ENCODE assay signal across 10 mouse cellular contexts in genomic region chr10:42346179-42346877, GRCm38 (mm10).
A peak's percentile ranks its signal among the peaks of the same experiment; 100 is the strongest.
DNase-seq lines count a peak whose midpoint lies in the region; ATAC-seq lines count a peak whose summit lies in the region.
"Had no signal": no experiment of that assay in that cellular context is flagged by ENCODE, and none has a peak within 500 bp of the region (broad histone marks: within the 10 kb centered on the region; RNA-seq: fewer than 3 reads in every experiment).

No protein-coding gene starts in this region.

- H3K9me3 ChIP-seq in embryonic facial prominence, embryonic 12.5 days = no peaks in the 10 kb centered on the region
- H3K9me3 ChIP-seq in hindbrain, embryonic 11.5 days (ENCODE audit: control insufficient read depth, low read length) = no peaks in the 10 kb centered on the region
- no peaks in the 10 kb centered on the region for H3K9me3 ChIP-seq in midbrain, embryonic 14.5 days (ENCODE audit: control insufficient read depth, low read length)

- no peak overlapping the region for H3K9ac ChIP-seq in embryonic facial prominence, embryonic 12.5 days
- no peak overlapping the region for H3K9ac ChIP-seq in hindbrain, embryonic 11.5 days (ENCODE audit: low read depth, low read length)
- H3K9ac ChIP-seq in midbrain, embryonic 14.5 days (replicated peaks; ENCODE audit: low read length) = no peak overlapping the region

- DNase-seq in kidney, postnatal 14 days = peak; percentile 5
- DNase-seq in kidney, postnatal 10 days = no peak
- peak; percentile 30 for DNase-seq in hindbrain, embryonic 11.5 days (ENCODE audit: low spot score)
- DNase-seq in midbrain, embryonic 14.5 days = peak; percentile 39
- no peak for DNase-seq in left cerebral cortex, adult 9 months (ENCODE audit: low spot score in 2 of 2)
- no peak for DNase-seq in testis, postnatal 10 days (ENCODE audit: low spot score)
- DNase-seq in layer of hippocampus, postnatal 25 days (ENCODE audit: extremely low spot score in 1 of 2, low spot score in 1 of 2) = no peak
- DNase-seq: cerebellum, postnatal 25 days; lung, postnatal 4 days had no signal

- H3K4me2 ChIP-seq in embryonic facial prominence, embryonic 12.5 days (replicated peaks) = no peak overlapping the region
- H3K4me2 ChIP-seq in hindbrain, embryonic 11.5 days (replicated peaks; ENCODE audit: low read depth, low read length) = no peak overlapping the region
- no peak overlapping the region for H3K4me2 ChIP-seq in midbrain, embryonic 14.5 days (ENCODE audit: low read length)

- H3K27me3 ChIP-seq in embryonic facial prominence, embryonic 12.5 days = no peaks in the 10 kb centered on the region
- no peaks in the 10 kb centered on the region for H3K27me3 ChIP-seq in hindbrain, embryonic 11.5 days (ENCODE audit: control insufficient read depth, insufficient read depth, low read length)
- no peaks in the 10 kb centered on the region for H3K27me3 ChIP-seq in midbrain, embryonic 14.5 days (ENCODE audit: control insufficient read depth, insufficient read depth, low read length)

- H3K4me3 ChIP-seq in embryonic facial prominence, embryonic 12.5 days = no peak overlapping the region
- H3K4me3 ChIP-seq in hindbrain, embryonic 11.5 days (ENCODE audit: low read depth, low read length) = no peak overlapping the region
- H3K4me3 ChIP-seq in midbrain, embryonic 14.5 days (replicated peaks; ENCODE audit: low read depth, low read length) = no peak overlapping the region

- peaks cover 8% of the 10 kb centered on the region; the same call in 1 of the 2 replicates for H3K4me1 ChIP-seq in embryonic facial prominence, embryonic 12.5 days
- peaks cover 4% of the 10 kb centered on the region; the same call in 1 of the 2 replicates for H3K4me1 ChIP-seq in hindbrain, embryonic 11.5 days (replicated peaks; ENCODE audit: control insufficient read depth, insufficient read depth, low read length)
- H3K4me1 ChIP-seq in midbrain, embryonic 14.5 days (ENCODE audit: control insufficient read depth, insufficient read depth, low read length) = 0 out of 2 replicates have a peak, but pooled peaks cover 3% of the 10 kb centered on the region

- H3K27ac ChIP-seq in embryonic facial prominence, embryonic 12.5 days = peak overlapping the region; percentile 80
- H3K27ac ChIP-seq in hindbrain, embryonic 11.5 days (ENCODE audit: low read depth, low read length) = no peak overlapping the region
- H3K27ac ChIP-seq in midbrain, embryonic 14.5 days (replicated peaks; ENCODE audit: low read depth, low read length) = no peak overlapping the region

- peak; percentile 15; the same call in 1 of the 2 replicates for ATAC-seq in embryonic facial prominence, embryonic 12.5 days (ENCODE audit: insufficient number of reproducible peaks, insufficient read depth, low FRiP score, low TSS enrichment)
- ATAC-seq in hindbrain, embryonic 11.5 days (ENCODE audit: low FRiP score) = no peak
- no peak for ATAC-seq in midbrain, embryonic 14.5 days (ENCODE audit: low FRiP score, low TSS enrichment)

- 29% methylated on average over 12 of the region's 12 CpGs for WGBS in embryonic facial prominence, embryonic 12.5 days
- 40% methylated on average over 12 of the region's 12 CpGs for WGBS in hindbrain, embryonic 11.5 days
- WGBS in midbrain, embryonic 14.5 days = 28% methylated on average over 12 of the region's 12 CpGs

- H3K36me3 ChIP-seq in embryonic facial prominence, embryonic 12.5 days = no peaks in the 10 kb centered on the region
- no peaks in the 10 kb centered on the region for H3K36me3 ChIP-seq in hindbrain, embryonic 11.5 days (ENCODE audit: control insufficient read depth, insufficient read depth, low read length)
- no peaks in the 10 kb centered on the region for H3K36me3 ChIP-seq in midbrain, embryonic 14.5 days (ENCODE audit: control insufficient read depth, insufficient read depth, low read length)

Comparison
In these comparisons a context has a peak if more than half of its experiments do, and no peak if none do; other contexts are left out.
1. DNase-seq: peak in kidney, postnatal 14 days (single experiment), hindbrain, embryonic 11.5 days (single experiment) and midbrain, embryonic 14.5 days (single experiment); none in kidney, postnatal 10 days (single experiment), left cerebral cortex, adult 9 months (0 of 2), testis, postnatal 10 days (single experiment) and layer of hippocampus, postnatal 25 days (0 of 2).